Mouse (Mus musculus) midbrain, embryonic 13.5 days (tissue): ENCODE data around the gene Iglon5. TPM values are rescaled to one million over a fixed set of nuclear protein-coding genes. Genes with fewer than 3 reads are reported as not detected.
A peak's percentile ranks its signal among the peaks of the same experiment; 100 is the strongest.

Experiments used
- ATAC-seq: fragments of 200-750 bp; cut with Nextera tagmentation; 2 replicates; pipeline ENCODE4 v1.8.0; 2017; ENCODE audit warnings: mild to moderate bottlenecking, moderate TSS enrichment, moderate library complexity
- H3K27ac ChIP-seq: fragments of 300-500 bp; sonication (generic); 2 replicates; pipeline ENCODE4 v1.5.1; 2015; ENCODE audit warnings: inconsistent platforms, mild to moderate bottlenecking, moderate library complexity
- H3K27me3 ChIP-seq: fragments of 300-500 bp; sonication (generic); 2 replicates; pipeline ENCODE4 v1.6.1; 2015; ENCODE audit warnings: mild to moderate bottlenecking, inconsistent platforms
- H3K36me3 ChIP-seq: fragments of 300-500 bp; sonication (generic); 2 replicates; pipeline ENCODE4 v1.6.1; 2015; ENCODE audit warnings: mild to moderate bottlenecking, inconsistent platforms
- H3K4me1 ChIP-seq: fragments of 300-500 bp; sonication (generic); replicated peaks from 2 replicates; pipeline ENCODE4 v1.6.1; 2015; ENCODE audit warnings: inconsistent platforms
- H3K4me2 ChIP-seq: fragments of 300-500 bp; sonication (generic); replicated peaks from 2 replicates; pipeline ENCODE4 v1.6.1; 2015; ENCODE audit warnings: moderate library complexity, mild to moderate bottlenecking, inconsistent platforms
- H3K4me3 ChIP-seq: fragments of 300-500 bp; sonication (generic); replicated peaks from 2 replicates; pipeline ENCODE4 v1.5.1; 2015; ENCODE audit warnings: mild to moderate bottlenecking, inconsistent platforms
- H3K9ac ChIP-seq: fragments of 300-500 bp; sonication (generic); replicated peaks from 2 replicates; pipeline ENCODE4 v1.6.1; 2015; ENCODE audit warnings: mild to moderate bottlenecking, inconsistent platforms
- H3K9me3 ChIP-seq: fragments of 300-500 bp; sonication (generic); 2 replicates; pipeline ENCODE4 v1.6.1; 2016; ENCODE audit warnings: mild to moderate bottlenecking, inconsistent platforms
- WGBS: fragments of 180-500 bp; shearing (Covaris S2); methylation state at CpG from one replicate; pipeline ENCODE4 v1.1.7; 2015; 5-methylcytosine and 5-hydroxymethylcytosine counted together
- polyA plus RNA-seq: library from polyadenylated mRNA; unstranded; fragments of >200 nt; fragmentation: Nextera tagmentation; extraction: Ambion mirVana; gene quantifications from 2 replicates; pipeline ENCODE4 v1.2.1, GENCODE M21; 2015

Gene Iglon5
- polyA plus RNA-seq: 6.3 and 7.5 TPM in 2 replicates

GRCm38 (mm10) chr7:43489631-43490125, at the start of gene Iglon5:
Gene Iglon5, minus strand, starts transcription at chr7:43490075.
- WGBS: under 1% methylated on average over 27 of the region's 41 CpGs
- Histone ChIP-seq H3K4me3 (peak within 1 kb of the TSS; percentile 77), H3K27me3 (no peaks in the 10 kb centered on the region), H3K9ac (peak within 1 kb of the TSS; percentile 95), H3K4me1 (peaks cover 24% of the 10 kb centered on the region), H3K9me3 (no peaks in the 10 kb centered on the region), H3K36me3 (no peaks in the 10 kb centered on the region), H3K4me2 (peak within 1 kb of the TSS; percentile 65), H3K27ac (peak within 1 kb of the TSS; percentile 92)
- peak; percentile 74 for ATAC-seq

GRCm38 (mm10) chr7:43538524-43538923, 48.6 kb upstream of the Iglon5 start:
- H3K4me2 ChIP-seq: no peak overlapping the region
- H3K4me3 ChIP-seq: no peak overlapping the region
- no peaks in the 10 kb centered on the region for H3K4me1 ChIP-seq
- ATAC-seq: no peak
- WGBS: 68% methylated on average over 4 of the region's 4 CpGs
- H3K36me3 ChIP-seq: no peaks in the 10 kb centered on the region
- H3K27ac ChIP-seq: no peak overlapping the region
- no peaks in the 10 kb centered on the region for H3K27me3 ChIP-seq
- no peaks in the 10 kb centered on the region for H3K9me3 ChIP-seq
- no peak overlapping the region for H3K9ac ChIP-seq

- H3K9ac ChIP-seq: no peak overlapping the region
- no peak overlapping the region for H3K27ac ChIP-seq
- H3K4me2 ChIP-seq: no peak overlapping the region
- H3K4me1 ChIP-seq: no peaks in the 10 kb centered on the region
- H3K27me3 ChIP-seq: no peaks in the 10 kb centered on the region
- H3K4me3 ChIP-seq: no peak overlapping the region
- ATAC-seq: no peak
- H3K36me3 ChIP-seq: no peaks in the 10 kb centered on the region
- H3K9me3 ChIP-seq: no peaks in the 10 kb centered on the region
- WGBS: 94% methylated on average over 9 of the region's 9 CpGs
These were observed 43.1 kb upstream of the Iglon5 start for GRCm38 (mm10) chr7:43532936-43533505.

GRCm38 (mm10) chr7:43530216-43530785, 40.4 kb upstream of the Iglon5 start:
- H3K27ac ChIP-seq: no peak overlapping the region
- H3K27me3 ChIP-seq: no peaks in the 10 kb centered on the region
- ATAC-seq: no peak
- H3K4me2 ChIP-seq: no peak overlapping the region
- no peak overlapping the region for H3K4me3 ChIP-seq
- no peak overlapping the region for H3K9ac ChIP-seq
- H3K36me3 ChIP-seq: no peaks in the 10 kb centered on the region
- no peaks in the 10 kb centered on the region for H3K4me1 ChIP-seq
- H3K9me3 ChIP-seq: no peaks in the 10 kb centered on the region
- WGBS: 77% methylated on average over 8 of the region's 8 CpGs

- Histone ChIP-seq H3K9ac (no peak overlapping the region), H3K9me3 (no peaks in the 10 kb centered on the region), H3K4me3 (no peak overlapping the region), H3K36me3 (no peaks in the 10 kb centered on the region), H3K27ac (no peak overlapping the region), H3K4me1 (no peaks in the 10 kb centered on the region), H3K27me3 (no peaks in the 10 kb centered on the region), H3K4me2 (no peak overlapping the region)
- 57% methylated on average over 3 of the region's 3 CpGs for WGBS
- ATAC-seq: no peak
These were observed 35.4 kb upstream of the Iglon5 start for GRCm38 (mm10) chr7:43525313-43525712.

- no peaks in the 10 kb centered on the region for H3K4me1 ChIP-seq
- no peaks in the 10 kb centered on the region for H3K36me3 ChIP-seq
- H3K27me3 ChIP-seq: no peaks in the 10 kb centered on the region
- no peak overlapping the region for H3K4me3 ChIP-seq
- H3K9me3 ChIP-seq: no peaks in the 10 kb centered on the region
- no peak overlapping the region for H3K9ac ChIP-seq
- WGBS: 95% methylated on average over 2 of the region's 2 CpGs
- H3K27ac ChIP-seq: no peak overlapping the region
- no peak for ATAC-seq
- H3K4me2 ChIP-seq: no peak overlapping the region
These were observed 32.9 kb upstream of the Iglon5 start for GRCm38 (mm10) chr7:43522776-43523175.

- no peaks in the 10 kb centered on the region for H3K27me3 ChIP-seq
- 87% methylated on average over 15 of the region's 15 CpGs for WGBS
- ATAC-seq: no peak
- no peak overlapping the region for H3K4me2 ChIP-seq
- no peaks in the 10 kb centered on the region for H3K36me3 ChIP-seq
- no peaks in the 10 kb centered on the region for H3K9me3 ChIP-seq
- no peaks in the 10 kb centered on the region for H3K4me1 ChIP-seq
- no peak overlapping the region for H3K27ac ChIP-seq
- no peak overlapping the region for H3K9ac ChIP-seq
- H3K4me3 ChIP-seq: no peak overlapping the region
These were observed 28.5 kb upstream of the Iglon5 start for GRCm38 (mm10) chr7:43518341-43518740.

GRCm38 (mm10) chr7:43515076-43515475, 25.2 kb upstream of the Iglon5 start:
- Histone ChIP-seq H3K4me2 (no peak overlapping the region), H3K9me3 (no peaks in the 10 kb centered on the region), H3K4me1 (no peaks in the 10 kb centered on the region), H3K27me3 (no peaks in the 10 kb centered on the region), H3K9ac (no peak overlapping the region), H3K4me3 (no peak overlapping the region), H3K36me3 (no peaks in the 10 kb centered on the region), H3K27ac (no peak overlapping the region)
- no peak for ATAC-seq
- 76% methylated on average over 5 of the region's 5 CpGs for WGBS

GRCm38 (mm10) chr7:43512519-43512918, 22.6 kb upstream of the Iglon5 start:
- H3K4me1 ChIP-seq: no peaks in the 10 kb centered on the region
- WGBS: 76% methylated on average over 4 of the region's 4 CpGs
- no peak for ATAC-seq
- no peak overlapping the region for H3K27ac ChIP-seq
- no peaks in the 10 kb centered on the region for H3K9me3 ChIP-seq
- H3K4me2 ChIP-seq: no peak overlapping the region
- H3K36me3 ChIP-seq: no peaks in the 10 kb centered on the region
- H3K4me3 ChIP-seq: no peak overlapping the region
- no peak overlapping the region for H3K9ac ChIP-seq
- H3K27me3 ChIP-seq: no peaks in the 10 kb centered on the region

- no peak overlapping the region for H3K27ac ChIP-seq
These were observed 22.0 kb upstream of the Iglon5 start for GRCm38 (mm10) chr7:43511707-43512478.

GRCm38 (mm10) chr7:43495343-43496021, 5.6 kb upstream of the Iglon5 start:
- Histone ChIP-seq H3K4me3 (no peak overlapping the region), H3K36me3 (no peaks in the 10 kb centered on the region), H3K4me2 (0 out of 2 replicates have a peak overlapping the region, but pooled peaks have one; percentile 20), H3K4me1 (peaks cover 4% of the 10 kb centered on the region; the same call in 1 of the 2 replicates), H3K27ac (no peak overlapping the region), H3K9me3 (peaks cover 5% of the 10 kb centered on the region; the same call in 1 of the 2 replicates), H3K27me3 (no peaks in the 10 kb centered on the region), H3K9ac (0 out of 2 replicates have a peak overlapping the region, but pooled peaks have one; percentile 32)
- ATAC-seq: peak; percentile 70
- 12% methylated on average over 21 of the region's 21 CpGs for WGBS

More at GRCm38 (mm10) chr7:43511707-43512478, 22.0 kb upstream of the Iglon5 start:
- no peak overlapping the region for H3K4me2 ChIP-seq
- H3K36me3 ChIP-seq: no peaks in the 10 kb centered on the region
- no peaks in the 10 kb centered on the region for H3K9me3 ChIP-seq
- H3K4me3 ChIP-seq: no peak overlapping the region
- H3K4me1 ChIP-seq: no peaks in the 10 kb centered on the region
- WGBS: 68% methylated on average over 4 of the region's 4 CpGs
- no peak overlapping the region for H3K9ac ChIP-seq
- ATAC-seq: no peak
- H3K27me3 ChIP-seq: no peaks in the 10 kb centered on the region
